Mouse (Mus musculus) urinary bladder, postnatal 36 days (tissue): ENCODE results near the gene Agbl2.
"Not testable (repeated sequence)": the region's sequence is repeated elsewhere in the genome, so short reads cannot be mapped to it uniquely, and the experiment has no call there.

Experiments
- DNase-seq, 2 experiments: peaks; one replicate each; pipeline ENCODE4 v3.0.0; 2022; ENCODE audit warnings: low spot score in 2 of 2, mixed read lengths in 1 of 2

The Agbl2 gene

GRCm38 (mm10) chr2:90815266-90815665, 32.7 kb downstream of the Agbl2 start:
- no peak for DNase-seq

GRCm38 (mm10) chr2:90816144-90816543, 33.6 kb downstream of the Agbl2 start:
- no peak for DNase-seq

- no peak for DNase-seq
Measured at GRCm38 (mm10) chr2:90818710-90819109, 36.2 kb downstream of the Agbl2 start.

GRCm38 (mm10) chr2:90820894-90821293, 38.4 kb downstream of the Agbl2 start:
- DNase-seq: no peak

GRCm38 (mm10) chr2:90822978-90823377, 40.5 kb downstream of the Agbl2 start:
- DNase-seq: no peak

GRCm38 (mm10) chr2:90823781-90824180, 41.3 kb downstream of the Agbl2 start:
- DNase-seq: no peak

GRCm38 (mm10) chr2:90824528-90824927, 42.0 kb downstream of the Agbl2 start:
- not testable (repeated sequence) for DNase-seq

GRCm38 (mm10) chr2:90825515-90826172, 43.1 kb downstream of the Agbl2 start:
- no peak for DNase-seq

GRCm38 (mm10) chr2:90828739-90829138, 46.2 kb downstream of the Agbl2 start:
- DNase-seq: no peak

- no peak for DNase-seq
Measured at GRCm38 (mm10) chr2:90833502-90833901, 51.0 kb downstream of the Agbl2 start.

GRCm38 (mm10) chr2:90838621-90839020, 56.1 kb downstream of the Agbl2 start:
- no peak for DNase-seq

- DNase-seq: no peak
Measured at GRCm38 (mm10) chr2:90843666-90844065, 61.1 kb downstream of the Agbl2 start.

- no peak for DNase-seq
Measured at GRCm38 (mm10) chr2:90844262-90844661, 61.7 kb downstream of the Agbl2 start.

GRCm38 (mm10) chr2:90845234-90845633, 62.7 kb downstream of the Agbl2 start:
- no peak for DNase-seq

GRCm38 (mm10) chr2:90846171-90846570, 63.6 kb downstream of the Agbl2 start:
- DNase-seq: peak in 1 of 2 experiments; percentile 9

GRCm38 (mm10) chr2:90846597-90846954, 64.0 kb downstream of the Agbl2 start:
- DNase-seq: no peak

- peak; percentile 98 to 99 for DNase-seq
Measured at GRCm38 (mm10) chr2:90846955-90847680, 64.6 kb downstream of the Agbl2 start, which contains the start of gene Mtch2. Gene Mtch2, plus strand, starts transcription at chr2:90847155.

GRCm38 (mm10) chr2:90847681-90848050, 65.1 kb downstream of the Agbl2 start:
- no peak for DNase-seq

GRCm38 (mm10) chr2:90848331-90848730, 65.8 kb downstream of the Agbl2 start:
- DNase-seq: no peak

GRCm38 (mm10) chr2:90850401-90850800, 67.9 kb downstream of the Agbl2 start:
- no peak for DNase-seq

GRCm38 (mm10) chr2:90861486-90861885, 79.0 kb downstream of the Agbl2 start:
- DNase-seq: no peak

GRCm38 (mm10) chr2:90864184-90864583, 81.7 kb downstream of the Agbl2 start:
- DNase-seq: no peak

GRCm38 (mm10) chr2:90866524-90866923, 84.0 kb downstream of the Agbl2 start:
- DNase-seq: peak; percentile 69 to 79
